Mouse (Mus musculus) spleen, postnatal 10 days (tissue): ENCODE results near the gene Ccs.

Experiments
- DNase-seq, 2 experiments: peaks; one replicate each; pipeline ENCODE4 v3.0.0; 2021 to 2022; ENCODE audit warnings: low spot score in 2 of 2

Ccs gene

GRCm38 (mm10) chr19:4782891-4783290, 56.2 kb downstream of the Ccs start:
- DNase-seq, result no peak
